Mouse (Mus musculus) liver, postnatal 0 days (tissue): ENCODE measurements at regions not wholly inside any gene's neighbourhood (a gene's known extent, or its start where the extent isn't known, plus 50 kb on each side); places are given as distances from the start of the nearest gene placed in this dataset.

ENCODE experiments used
- CTCF ChIP-seq: sonication (generic); IDR thresholded peaks from 2 replicates; pipeline ENCODE4 v1.5.1; 2016; ENCODE audit warnings: antibody characterized with exemption, low read depth
- EP300 ChIP-seq: IDR thresholded peaks from 2 replicates; pipeline ENCODE4 v1.6.1; 2016; ENCODE audit warnings: antibody characterized with exemption, low read depth, mild to moderate bottlenecking

- TF ChIP-seq CTCF, result no peak
- no peak for TF ChIP-seq EP300
Measured at GRCm38 (mm10) chr7:115252370-115252750, 508.9 kb downstream of the Insc start.
